Mouse (Mus musculus): ENCODE measurements at regions not wholly inside any gene's neighbourhood (a gene's known extent, or its start where the extent isn't known, plus 50 kb on each side); places are given as distances from the start of the nearest gene placed in this dataset.
"Not testable (repeated sequence)": the region's sequence is repeated elsewhere in the genome, so short reads cannot be mapped to it uniquely, and the experiment has no call there.

DNA sequence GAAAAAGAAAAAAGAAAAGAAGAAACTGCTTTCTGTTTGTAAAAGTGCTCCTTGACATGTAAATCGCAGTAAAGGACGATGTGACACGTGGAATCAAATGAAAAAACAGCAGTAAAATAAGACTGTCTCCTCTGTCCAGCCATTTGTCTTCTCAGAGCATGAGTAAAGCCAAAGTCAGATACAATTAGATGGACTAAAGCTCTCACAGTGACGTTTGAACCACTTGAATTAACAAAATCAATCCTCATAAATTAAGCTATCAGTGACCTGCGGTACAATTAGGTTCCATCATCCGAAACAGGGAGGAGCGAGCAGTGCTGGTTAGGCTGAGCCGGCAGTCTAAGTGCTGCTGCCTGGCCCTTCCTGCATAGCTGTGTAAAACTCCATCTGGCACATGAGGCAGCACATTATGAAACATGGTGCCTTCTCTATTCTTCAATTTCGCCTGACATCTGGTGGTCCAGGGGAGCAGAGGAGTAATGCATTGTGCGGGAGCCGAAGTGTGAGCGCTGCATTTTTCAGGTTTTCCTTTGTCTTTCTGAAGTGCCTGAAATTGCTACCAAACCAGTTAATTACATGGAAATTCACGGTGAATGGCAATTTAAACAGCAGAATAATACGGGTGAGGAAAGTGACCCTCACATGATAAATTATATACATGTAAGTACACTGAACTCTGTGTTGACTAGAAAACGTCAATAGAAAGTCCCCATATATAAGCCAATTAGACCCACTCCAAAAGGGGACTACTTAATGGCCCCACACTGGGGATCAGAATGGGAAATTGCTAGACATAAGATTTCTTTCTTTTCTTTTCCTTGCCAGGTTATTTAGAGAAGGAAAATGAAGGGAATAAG lies 118.1 kb downstream of the Mmrn1 start:
- H3K27me3 ChIP-seq (ENCODE audit: control insufficient read depth, insufficient read depth, low read length), result no peaks in the 10 kb centered on the region
- peak; percentile 59 for DNase-seq (ENCODE audit: low spot score)
- H3K4me2 ChIP-seq (ENCODE audit: low read depth, severe bottlenecking), result peak overlapping the region; percentile 14; the same call in 1 of the 2 replicates
- no peaks in the 10 kb centered on the region for H3K36me3 ChIP-seq (ENCODE audit: control insufficient read depth, insufficient read depth, low read length)
- no peak overlapping the region for H3K9ac ChIP-seq (ENCODE audit: low read length)
- H3K4me1 ChIP-seq (ENCODE audit: control insufficient read depth, insufficient read depth, low read length), result 0 out of 2 replicates have a peak, but pooled peaks cover 3% of the 10 kb centered on the region
- H3K4me3 ChIP-seq (ENCODE audit: low read depth, low read length), result no peak overlapping the region
- H3K27ac ChIP-seq (replicated peaks; ENCODE audit: low read depth, low read length), result no peak overlapping the region
- 26% methylated on average over 15 of the region's 15 CpGs for WGBS
- peak; percentile 50; the same call in 1 of the 2 replicates for ATAC-seq (ENCODE audit: insufficient number of reproducible peaks, low FRiP score, low TSS enrichment, low read depth)
- H3K9me3 ChIP-seq (ENCODE audit: control insufficient read depth, low read length), result no peaks in the 10 kb centered on the region

GRCm38 (mm10) chr6:61043524-61044450 lies 119.0 kb downstream of the Mmrn1 start:
- 0 out of 2 replicates have a peak, but pooled peaks cover 3% of the 10 kb centered on the region for H3K4me1 ChIP-seq (ENCODE audit: control insufficient read depth, insufficient read depth, low read length)
- no peaks in the 10 kb centered on the region for H3K27me3 ChIP-seq (ENCODE audit: control insufficient read depth, insufficient read depth, low read length)
- H3K9ac ChIP-seq (ENCODE audit: low read length), result no peak overlapping the region
- no peaks in the 10 kb centered on the region for H3K9me3 ChIP-seq (ENCODE audit: control insufficient read depth, low read length)
- no peak overlapping the region for H3K27ac ChIP-seq (replicated peaks; ENCODE audit: low read depth, low read length)
- H3K4me3 ChIP-seq (ENCODE audit: low read depth, low read length), result no peak overlapping the region
- ATAC-seq (ENCODE audit: insufficient number of reproducible peaks, low FRiP score, low TSS enrichment, low read depth), result peak; percentile 20; the same call in 1 of the 2 replicates
- peak; percentile 50 for DNase-seq (ENCODE audit: low spot score)
- no peak overlapping the region for H3K4me2 ChIP-seq (ENCODE audit: low read depth, severe bottlenecking)
- 40% methylated on average over 9 of the region's 9 CpGs for WGBS
- H3K36me3 ChIP-seq (ENCODE audit: control insufficient read depth, insufficient read depth, low read length), result no peaks in the 10 kb centered on the region

- DNase-seq (ENCODE audit: low spot score); H3K4me1 ChIP-seq (ENCODE audit: control insufficient read depth, insufficient read depth, low read length); H3K27me3 ChIP-seq (ENCODE audit: control insufficient read depth, insufficient read depth, low read length); H3K9me3 ChIP-seq (ENCODE audit: control insufficient read depth, low read length); H3K9ac ChIP-seq (ENCODE audit: low read length); ATAC-seq (ENCODE audit: insufficient number of reproducible peaks, low FRiP score, low TSS enrichment, low read depth); H3K4me3 ChIP-seq (ENCODE audit: low read depth, low read length); H3K4me2 ChIP-seq (ENCODE audit: low read depth, severe bottlenecking); H3K36me3 ChIP-seq (ENCODE audit: control insufficient read depth, insufficient read depth, low read length); H3K27ac ChIP-seq (replicated peaks; ENCODE audit: low read depth, low read length): not testable (repeated sequence)
- WGBS, result 86% methylated on average over 6 of the region's 6 CpGs
Measured at GRCm38 (mm10) chr6:61047667-61048066, 122.9 kb downstream of the Mmrn1 start.

DNA sequence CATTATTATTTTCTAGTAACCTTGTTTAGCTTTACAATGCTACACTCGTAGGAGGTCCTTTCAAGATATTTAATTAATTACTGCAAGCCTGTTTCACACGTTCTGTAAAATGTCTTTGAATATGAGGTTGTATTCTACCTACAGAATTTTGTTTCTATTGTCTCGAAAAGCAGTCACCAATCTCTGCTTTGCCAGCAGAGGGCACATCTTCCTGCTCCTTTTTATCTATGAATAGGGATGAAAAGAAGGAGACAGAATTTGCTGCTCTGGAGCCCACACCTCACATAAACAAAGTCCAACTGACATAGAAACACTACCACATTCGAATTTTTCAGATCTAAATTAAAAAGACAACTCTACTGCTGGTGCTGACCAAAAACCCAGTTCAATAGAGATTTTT lies 117.0 kb upstream of the Ccser1 start:
- H3K4me1 ChIP-seq (ENCODE audit: control insufficient read depth, insufficient read depth, low read length), result peaks cover 3% of the 10 kb centered on the region; the same call in 1 of the 2 replicates
- no peak for ATAC-seq (ENCODE audit: insufficient number of reproducible peaks, low FRiP score, low TSS enrichment, low read depth)
- no peaks in the 10 kb centered on the region for H3K27me3 ChIP-seq (ENCODE audit: control insufficient read depth, insufficient read depth, low read length)
- no peak overlapping the region for H3K4me2 ChIP-seq (ENCODE audit: low read depth, severe bottlenecking)
- H3K9ac ChIP-seq (ENCODE audit: low read length), result no peak overlapping the region
- H3K9me3 ChIP-seq (ENCODE audit: control insufficient read depth, low read length), result no peaks in the 10 kb centered on the region
- H3K36me3 ChIP-seq (ENCODE audit: control insufficient read depth, insufficient read depth, low read length), result no peaks in the 10 kb centered on the region
- H3K4me3 ChIP-seq (ENCODE audit: low read depth, low read length), result no peak overlapping the region
- 42% methylated on average over 4 of the region's 4 CpGs for WGBS
- no peak for DNase-seq (ENCODE audit: low spot score)
- H3K27ac ChIP-seq (replicated peaks; ENCODE audit: low read depth, low read length), result no peak overlapping the region

GRCm38 (mm10) chr6:61065769-61066168 lies 114.4 kb upstream of the Ccser1 start:
- Histone ChIP-seq H3K4me3 (ENCODE audit: low read depth, low read length) (no peak overlapping the region), H3K4me1 (ENCODE audit: control insufficient read depth, insufficient read depth, low read length) (peaks cover 3% of the 10 kb centered on the region; the same call in 1 of the 2 replicates), H3K9me3 (ENCODE audit: control insufficient read depth, low read length) (no peaks in the 10 kb centered on the region), H3K4me2 (ENCODE audit: low read depth, severe bottlenecking) (no peak overlapping the region), H3K27me3 (ENCODE audit: control insufficient read depth, insufficient read depth, low read length) (no peaks in the 10 kb centered on the region), H3K9ac (ENCODE audit: low read length) (no peak overlapping the region), H3K36me3 (ENCODE audit: control insufficient read depth, insufficient read depth, low read length) (no peaks in the 10 kb centered on the region), H3K27ac (replicated peaks; ENCODE audit: low read depth, low read length) (no peak overlapping the region)
- DNase-seq (ENCODE audit: low spot score) (no peak), ATAC-seq (ENCODE audit: insufficient number of reproducible peaks, low FRiP score, low TSS enrichment, low read depth) (no peak)

GRCm38 (mm10) chr6:61066501-61067282 lies 113.4 kb upstream of the Ccser1 start:
- H3K27ac ChIP-seq (replicated peaks; ENCODE audit: low read depth, low read length), result no peak overlapping the region
- H3K4me1 ChIP-seq (ENCODE audit: control insufficient read depth, insufficient read depth, low read length), result peaks cover 3% of the 10 kb centered on the region; the same call in 1 of the 2 replicates
- H3K9me3 ChIP-seq (ENCODE audit: control insufficient read depth, low read length), result no peaks in the 10 kb centered on the region
- no peak overlapping the region for H3K4me3 ChIP-seq (ENCODE audit: low read depth, low read length)
- no peak overlapping the region for H3K9ac ChIP-seq (ENCODE audit: low read length)
- DNase-seq (ENCODE audit: low spot score) (peak; percentile 22), ATAC-seq (ENCODE audit: insufficient number of reproducible peaks, low FRiP score, low TSS enrichment, low read depth) (no peak)
- H3K27me3 ChIP-seq (ENCODE audit: control insufficient read depth, insufficient read depth, low read length), result no peaks in the 10 kb centered on the region
- no peaks in the 10 kb centered on the region for H3K36me3 ChIP-seq (ENCODE audit: control insufficient read depth, insufficient read depth, low read length)
- 24% methylated on average over 10 of the region's 10 CpGs for WGBS
- no peak overlapping the region for H3K4me2 ChIP-seq (ENCODE audit: low read depth, severe bottlenecking)

GRCm38 (mm10) chr6:61067355-61068116 lies 112.6 kb upstream of the Ccser1 start:
- peak; percentile 26 for DNase-seq (ENCODE audit: low spot score)

More at GRCm38 (mm10) chr6:61067355-61068116, 112.6 kb upstream of the Ccser1 start:
- Histone ChIP-seq H3K27ac (replicated peaks; ENCODE audit: low read depth, low read length) (no peak overlapping the region), H3K27me3 (ENCODE audit: control insufficient read depth, insufficient read depth, low read length) (no peaks in the 10 kb centered on the region), H3K4me2 (ENCODE audit: low read depth, severe bottlenecking) (no peak overlapping the region), H3K4me3 (ENCODE audit: low read depth, low read length) (no peak overlapping the region), H3K9ac (ENCODE audit: low read length) (no peak overlapping the region), H3K4me1 (ENCODE audit: control insufficient read depth, insufficient read depth, low read length) (peaks cover 3% of the 10 kb centered on the region; the same call in 1 of the 2 replicates), H3K9me3 (ENCODE audit: control insufficient read depth, low read length) (no peaks in the 10 kb centered on the region), H3K36me3 (ENCODE audit: control insufficient read depth, insufficient read depth, low read length) (no peaks in the 10 kb centered on the region)
- no peak for ATAC-seq (ENCODE audit: insufficient number of reproducible peaks, low FRiP score, low TSS enrichment, low read depth)
- 28% methylated on average over 10 of the region's 10 CpGs for WGBS

Measured in limb, embryonic 11.5 days (tissue).